Mouse (Mus musculus) E14TG2a.4 (cell line): Measurements from ENCODE around the gene Ralgps1.

Experiments used
- CTCF ChIP-seq: conservative IDR thresholded peaks from 2 replicates; pipeline ENCODE4 v1.5.1; 2014; ENCODE audit warnings: low read length
- NANOG ChIP-seq: IDR thresholded peaks from 2 replicates; pipeline ENCODE4 v1.6.1; 2014; ENCODE audit warnings: borderline replicate concordance, low read length, mixed read lengths
- POU5F1 ChIP-seq: IDR thresholded peaks from 2 replicates; pipeline ENCODE4 v1.6.1; 2014; ENCODE audit warnings: low read length, borderline replicate concordance

GRCm38 (mm10) chr2:33177443-33178242 lies 193.6 kb downstream of the Ralgps1 start:
- TF ChIP-seq CTCF (no peak), NANOG (no peak), POU5F1 (no peak)
